Mouse (Mus musculus) bone marrow macrophage, adult 2 months (primary cell): ENCODE data around the gene Zfp54.

ENCODE experiments used
- CTCF ChIP-seq: IDR thresholded peaks from 2 replicates; pipeline ENCODE4 v1.5.1; 2012; ENCODE audit warnings: low read depth, mild to moderate bottlenecking, low read length, moderate library complexity
- POLR2A ChIP-seq: IDR thresholded peaks from 2 replicates; pipeline ENCODE4 v1.6.1; 2012; ENCODE audit warnings: mild to moderate bottlenecking, low read depth, low read length, borderline replicate concordance

- TF ChIP-seq POLR2A (no peak), CTCF (no peak)
These were observed 49.1 kb downstream of the Zfp54 start for GRCm38 (mm10) chr17:21472032-21472652.
